Mouse (Mus musculus): ENCODE measurements around the gene Hip1. TPM values are rescaled to one million over a fixed set of nuclear protein-coding genes. Genes with fewer than 3 reads are reported as not detected.
A peak's percentile ranks its signal among the peaks of the same experiment; 100 is the strongest.

Gene Hip1
- polyA plus RNA-seq, 1 experiment = 8.0 TPM

GRCm38 (mm10) chr5:135524087-135524486 lies 20.8 kb downstream of the Hip1 start:
- H3K4me1 ChIP-seq (ENCODE audit: control insufficient read depth, insufficient read depth, insufficient read length, low read length) = no peaks in the 10 kb centered on the region
- H3K27me3 ChIP-seq (ENCODE audit: control insufficient read depth, insufficient read depth, low read length) = no peaks in the 10 kb centered on the region
- WGBS = 74% methylated on average over 2 of the region's 2 CpGs
- H3K36me3 ChIP-seq (ENCODE audit: control insufficient read depth, insufficient read depth, low read length) = no peaks in the 10 kb centered on the region
- TF ChIP-seq CTCF (IDR thresholded peaks at IDR 0.05; ENCODE audit: extremely low read depth, insufficient read length, insufficient replicate concordance, low read depth, low read length) (no peak), POLR2A (IDR thresholded peaks at IDR 0.05; ENCODE audit: low read depth, low read length) (no peak)
- peak overlapping the region; percentile 43; the same call in 1 of the 2 replicates for H3K27ac ChIP-seq (ENCODE audit: insufficient read depth, low read depth, low read length)
- no peak overlapping the region for H3K4me3 ChIP-seq (ENCODE audit: low read depth, low read length)

- no peaks in the 10 kb centered on the region for H3K36me3 ChIP-seq (ENCODE audit: control insufficient read depth, insufficient read depth, low read length)
- 69% methylated on average over 9 of the region's 9 CpGs for WGBS
- H3K27ac ChIP-seq (ENCODE audit: insufficient read depth, low read depth, low read length) = peak overlapping the region; percentile 42; the same call in 1 of the 2 replicates
- no peaks in the 10 kb centered on the region for H3K27me3 ChIP-seq (ENCODE audit: control insufficient read depth, insufficient read depth, low read length)
- H3K4me1 ChIP-seq (ENCODE audit: control insufficient read depth, insufficient read depth, insufficient read length, low read length) = no peaks in the 10 kb centered on the region
- H3K4me3 ChIP-seq (ENCODE audit: low read depth, low read length) = no peak overlapping the region
- no peak for TF ChIP-seq CTCF (IDR thresholded peaks at IDR 0.05; ENCODE audit: extremely low read depth, insufficient read length, insufficient replicate concordance, low read depth, low read length)
- no peak for TF ChIP-seq POLR2A (IDR thresholded peaks at IDR 0.05; ENCODE audit: low read depth, low read length)
These were observed 22.7 kb downstream of the Hip1 start for GRCm38 (mm10) chr5:135522111-135522722.

GRCm38 (mm10) chr5:135517348-135517883 lies 27.5 kb downstream of the Hip1 start:
- H3K36me3 ChIP-seq (ENCODE audit: control insufficient read depth, insufficient read depth, low read length) = no peaks in the 10 kb centered on the region
- no peak overlapping the region for H3K27ac ChIP-seq (ENCODE audit: insufficient read depth, low read depth, low read length)
- TF ChIP-seq CTCF (IDR thresholded peaks at IDR 0.05; ENCODE audit: extremely low read depth, insufficient read length, insufficient replicate concordance, low read depth, low read length) (no peak), POLR2A (IDR thresholded peaks at IDR 0.05; ENCODE audit: low read depth, low read length) (no peak)
- H3K4me1 ChIP-seq (ENCODE audit: control insufficient read depth, insufficient read depth, insufficient read length, low read length) = no peaks in the 10 kb centered on the region
- H3K4me3 ChIP-seq (ENCODE audit: low read depth, low read length) = no peak overlapping the region
- 70% methylated on average over 5 of the region's 5 CpGs for WGBS
- no peaks in the 10 kb centered on the region for H3K27me3 ChIP-seq (ENCODE audit: control insufficient read depth, insufficient read depth, low read length)

GRCm38 (mm10) chr5:135513131-135513530 lies 31.8 kb downstream of the Hip1 start:
- H3K27me3 ChIP-seq (ENCODE audit: control insufficient read depth, insufficient read depth, low read length) = no peaks in the 10 kb centered on the region
- no peaks in the 10 kb centered on the region for H3K4me1 ChIP-seq (ENCODE audit: control insufficient read depth, insufficient read depth, insufficient read length, low read length)
- H3K4me3 ChIP-seq (ENCODE audit: low read depth, low read length) = no peak overlapping the region
- H3K36me3 ChIP-seq (ENCODE audit: control insufficient read depth, insufficient read depth, low read length) = no peaks in the 10 kb centered on the region
- 54% methylated on average over 4 of the region's 4 CpGs for WGBS
- no peak overlapping the region for H3K27ac ChIP-seq (ENCODE audit: insufficient read depth, low read depth, low read length)
- no peak for TF ChIP-seq CTCF (IDR thresholded peaks at IDR 0.05; ENCODE audit: extremely low read depth, insufficient read length, insufficient replicate concordance, low read depth, low read length)
- TF ChIP-seq POLR2A (IDR thresholded peaks at IDR 0.05; ENCODE audit: low read depth, low read length) = no peak

- TF ChIP-seq CTCF (IDR thresholded peaks at IDR 0.05; ENCODE audit: extremely low read depth, insufficient read length, insufficient replicate concordance, low read depth, low read length) (no peak), POLR2A (IDR thresholded peaks at IDR 0.05; ENCODE audit: low read depth, low read length) (no peak)
- H3K4me1 ChIP-seq (ENCODE audit: control insufficient read depth, insufficient read depth, insufficient read length, low read length) = no peaks in the 10 kb centered on the region
- H3K4me3 ChIP-seq (ENCODE audit: low read depth, low read length) = no peak overlapping the region
- H3K36me3 ChIP-seq (ENCODE audit: control insufficient read depth, insufficient read depth, low read length) = no peaks in the 10 kb centered on the region
- no peaks in the 10 kb centered on the region for H3K27me3 ChIP-seq (ENCODE audit: control insufficient read depth, insufficient read depth, low read length)
- WGBS = 50% methylated on average over 5 of the region's 5 CpGs
- no peak overlapping the region for H3K27ac ChIP-seq (ENCODE audit: insufficient read depth, low read depth, low read length)
These were observed 33.8 kb downstream of the Hip1 start for GRCm38 (mm10) chr5:135511105-135511504.

- Histone ChIP-seq H3K27me3 (ENCODE audit: control insufficient read depth, insufficient read depth, low read length) (no peaks in the 10 kb centered on the region), H3K27ac (ENCODE audit: insufficient read depth, low read depth, low read length) (no peak overlapping the region), H3K4me1 (ENCODE audit: control insufficient read depth, insufficient read depth, insufficient read length, low read length) (0 out of 2 replicates have a peak, but pooled peaks cover 2% of the 10 kb centered on the region), H3K36me3 (ENCODE audit: control insufficient read depth, insufficient read depth, low read length) (no peaks in the 10 kb centered on the region), H3K4me3 (ENCODE audit: low read depth, low read length) (no peak overlapping the region)
- TF ChIP-seq POLR2A (IDR thresholded peaks at IDR 0.05; ENCODE audit: low read depth, low read length) (no peak), CTCF (IDR thresholded peaks at IDR 0.05; ENCODE audit: extremely low read depth, insufficient read length, insufficient replicate concordance, low read depth, low read length) (no peak)
- WGBS = 49% methylated on average over 3 of the region's 3 CpGs
These were observed 36.6 kb downstream of the Hip1 start for GRCm38 (mm10) chr5:135508284-135508683.

DNA sequence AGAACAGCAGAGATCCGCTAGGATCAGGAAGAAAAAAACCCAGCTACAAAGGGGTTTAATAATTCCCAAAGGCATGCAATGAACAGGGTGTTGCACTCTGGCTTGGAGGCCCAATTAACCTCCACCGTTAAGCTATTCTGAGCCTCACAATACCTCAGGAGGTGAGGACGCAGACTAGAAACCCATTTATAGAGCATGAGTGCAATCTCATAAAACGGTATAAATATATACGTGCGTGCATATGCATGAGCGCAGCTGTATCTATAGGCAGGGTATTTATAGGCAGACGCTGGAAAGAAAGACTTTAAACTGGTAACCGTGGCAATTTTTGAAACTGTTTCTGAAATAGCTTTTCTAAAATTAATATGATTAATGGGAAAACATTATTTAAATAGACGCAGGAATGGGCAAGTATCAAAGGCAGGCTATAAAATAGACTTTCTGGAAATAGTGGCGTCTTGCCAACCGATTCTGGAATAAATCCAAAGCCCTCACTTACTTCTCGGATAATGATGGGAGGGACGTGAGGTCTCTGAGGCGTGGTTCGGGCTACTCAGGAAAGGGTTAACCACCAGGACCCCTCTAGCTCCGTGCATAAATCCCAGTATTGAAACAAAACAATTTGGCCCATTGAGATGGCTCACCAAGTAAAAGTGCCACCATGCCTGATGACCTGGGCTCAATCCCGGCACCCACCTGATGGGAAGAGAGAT lies 37.2 kb downstream of the Hip1 start:
- 47% methylated on average over 18 of the region's 18 CpGs for WGBS
- Histone ChIP-seq H3K4me3 (ENCODE audit: low read depth, low read length) (no peak overlapping the region), H3K27me3 (ENCODE audit: control insufficient read depth, insufficient read depth, low read length) (no peaks in the 10 kb centered on the region), H3K27ac (ENCODE audit: insufficient read depth, low read depth, low read length) (no peak overlapping the region), H3K4me1 (ENCODE audit: control insufficient read depth, insufficient read depth, insufficient read length, low read length) (0 out of 2 replicates have a peak, but pooled peaks cover 2% of the 10 kb centered on the region), H3K36me3 (ENCODE audit: control insufficient read depth, insufficient read depth, low read length) (no peaks in the 10 kb centered on the region)
- no peak for TF ChIP-seq POLR2A (IDR thresholded peaks at IDR 0.05; ENCODE audit: low read depth, low read length)
- TF ChIP-seq CTCF (IDR thresholded peaks at IDR 0.05; ENCODE audit: extremely low read depth, insufficient read length, insufficient replicate concordance, low read depth, low read length) = no peak
